Mouse (Mus musculus) C2C12 (cell line): Measurements from ENCODE around the gene Abhd12.

Experiments
- CTCF ChIP-seq: IDR thresholded peaks from one replicate; pipeline ENCODE4 v1.5.1; 2011; ENCODE audit not compliant: control insufficient read depth, insufficient read depth, insufficient read length
- MAX ChIP-seq: IDR thresholded peaks from one replicate; pipeline ENCODE4 v1.6.1; 2011; ENCODE audit warnings: mild to moderate bottlenecking, control low read depth
- MYOD1 ChIP-seq: IDR thresholded peaks from one replicate; pipeline ENCODE4 v1.6.1; 2011; ENCODE audit warnings: low read depth; ENCODE audit not compliant: control insufficient read depth, insufficient read length
- USF1 ChIP-seq: IDR thresholded peaks from one replicate; pipeline ENCODE4 v1.6.1; 2011; ENCODE audit warnings: low read depth, mild to moderate bottlenecking, control low read depth, moderate library complexity

DNA sequence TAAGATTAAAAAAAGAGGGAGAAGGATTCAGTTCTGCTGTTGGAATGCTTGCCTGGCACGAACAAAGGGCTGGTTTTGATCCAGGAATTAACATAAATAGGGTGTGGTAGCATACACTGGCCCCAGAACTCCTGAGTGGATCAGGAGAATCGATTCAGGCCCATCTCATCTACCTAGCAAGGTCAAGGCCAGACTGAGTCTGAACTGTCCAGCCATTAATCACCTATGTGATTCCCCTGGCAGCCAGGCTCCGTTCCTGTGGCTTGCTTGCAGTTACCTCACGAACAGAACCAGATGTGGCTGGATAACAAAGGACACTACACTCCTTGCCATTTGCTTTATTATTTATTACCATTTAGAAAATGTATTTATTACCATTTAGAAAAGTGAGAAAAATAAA lies 111.2 kb downstream of the Abhd12 start:
- TF ChIP-seq MAX (no peak), CTCF (no peak), MYOD1 (no peak), USF1 (no peak)
